Mouse (Mus musculus): ENCODE measurements around the gene Fam214b.
A peak's percentile ranks its signal among the peaks of the same experiment; 100 is the strongest.

The Fam214b gene

GRCm38 (mm10) chr4:43045659-43046302 is at the start of gene Fam214b:
Fam214b (minus strand) TSS chr4:43046220.
- peak; percentile 84 for DNase-seq (ENCODE audit: low spot score)

GRCm38 (mm10) chr4:43091183-43091582 is 45.2 kb upstream of the Fam214b start:
- no peak for DNase-seq (ENCODE audit: low spot score)

GRCm38 (mm10) chr4:43089950-43090349 is 43.9 kb upstream of the Fam214b start:
- no peak for DNase-seq (ENCODE audit: low spot score)

GRCm38 (mm10) chr4:43082458-43082857 is 36.4 kb upstream of the Fam214b start:
- no peak for DNase-seq (ENCODE audit: low spot score)

GRCm38 (mm10) chr4:43078071-43078718 is 32.2 kb upstream of the Fam214b start:
- DNase-seq (ENCODE audit: low spot score): no peak

- DNase-seq (ENCODE audit: low spot score): no peak
Observed at GRCm38 (mm10) chr4:43074923-43075322, 28.9 kb upstream of the Fam214b start.

GRCm38 (mm10) chr4:43065471-43065870 is 19.5 kb upstream of the Fam214b start:
- no peak for DNase-seq (ENCODE audit: low spot score)

- no peak for DNase-seq (ENCODE audit: low spot score)
Observed at GRCm38 (mm10) chr4:43060286-43060685, 14.3 kb upstream of the Fam214b start.

GRCm38 (mm10) chr4:43059697-43060096 is 13.7 kb upstream of the Fam214b start:
- DNase-seq (ENCODE audit: low spot score): no peak

- DNase-seq (ENCODE audit: low spot score): peak; percentile 59
Observed at GRCm38 (mm10) chr4:43058753-43059654, 13.0 kb upstream of the Fam214b start, which contains the start of gene Unc13b. Unc13b (plus strand) TSS chr4:43058953.

- no peak for DNase-seq (ENCODE audit: low spot score)
Observed at GRCm38 (mm10) chr4:43058392-43058752, 12.4 kb upstream of the Fam214b start.

GRCm38 (mm10) chr4:43057654-43058053 is 11.6 kb upstream of the Fam214b start:
- DNase-seq (ENCODE audit: low spot score): no peak

GRCm38 (mm10) chr4:43052627-43053026 is 6.6 kb upstream of the Fam214b start:
- DNase-seq (ENCODE audit: low spot score): peak; percentile 30

- peak; percentile 81 for DNase-seq (ENCODE audit: low spot score)
Observed at GRCm38 (mm10) chr4:43047231-43047630, 1.2 kb upstream of the Fam214b start.

GRCm38 (mm10) chr4:43046607-43047006 is 587 bp upstream of the Fam214b start:
- DNase-seq (ENCODE audit: low spot score): no peak

- DNase-seq (ENCODE audit: low spot score): peak; percentile 4
Observed at GRCm38 (mm10) chr4:43045285-43045658, 748 bp downstream of the Fam214b start.

GRCm38 (mm10) chr4:43044673-43045072 is 1.3 kb downstream of the Fam214b start:
- no peak for DNase-seq (ENCODE audit: low spot score)

- DNase-seq (ENCODE audit: low spot score): peak; percentile 84
Observed at GRCm38 (mm10) chr4:43043644-43044357, 2.2 kb downstream of the Fam214b start.

GRCm38 (mm10) chr4:43040881-43041547 is 5.0 kb downstream of the Fam214b start:
- no peak for DNase-seq (ENCODE audit: low spot score)

- peak; percentile 90 for DNase-seq (ENCODE audit: low spot score)
Observed at GRCm38 (mm10) chr4:43040114-43040572, 5.9 kb downstream of the Fam214b start.

- no peak for DNase-seq (ENCODE audit: low spot score)
Observed at GRCm38 (mm10) chr4:43039609-43040008, 6.4 kb downstream of the Fam214b start.

All from T-cell, adult 2 months (primary cell).